Mouse (Mus musculus) heart, embryonic 12.5 days (tissue): Measurements from ENCODE around the gene Acbd7. TPM values are rescaled to one million over a fixed set of nuclear protein-coding genes. Genes with fewer than 3 reads are reported as not detected.

Experiments
- ATAC-seq: fragments of 200-750 bp; cut with Nextera tagmentation; 2 replicates; pipeline ENCODE4 v1.8.0; 2017; ENCODE audit warnings: moderate TSS enrichment, moderate library complexity; ENCODE audit not compliant: insufficient number of reproducible peaks, low FRiP score
- H3K27ac ChIP-seq: fragments of 300-500 bp; sonication (generic); 2 replicates; pipeline ENCODE4 v1.5.1; 2016; ENCODE audit warnings: mild to moderate bottlenecking, moderate library complexity; ENCODE audit not compliant: poor library complexity, severe bottlenecking
- H3K27me3 ChIP-seq: fragments of 300-500 bp; sonication (generic); replicated peaks from 2 replicates; pipeline ENCODE4 v1.6.1; 2016; ENCODE audit warnings: mild to moderate bottlenecking, moderate library complexity
- H3K36me3 ChIP-seq: fragments of 300-500 bp; sonication (generic); 2 replicates; pipeline ENCODE4 v1.6.1; 2016; ENCODE audit warnings: mild to moderate bottlenecking, moderate library complexity
- H3K4me1 ChIP-seq: fragments of 300-500 bp; sonication (generic); replicated peaks from 2 replicates; pipeline ENCODE4 v1.6.1; 2016; ENCODE audit warnings: mild to moderate bottlenecking
- H3K4me2 ChIP-seq: fragments of 300-500 bp; sonication (generic); 2 replicates; pipeline ENCODE4 v1.6.1; 2016; ENCODE audit warnings: mild to moderate bottlenecking, moderate library complexity
- H3K4me3 ChIP-seq: fragments of 300-500 bp; sonication (generic); 2 replicates; pipeline ENCODE4 v1.5.1; 2016; ENCODE audit warnings: mild to moderate bottlenecking
- H3K9ac ChIP-seq: fragments of 300-500 bp; sonication (generic); 2 replicates; pipeline ENCODE4 v1.6.1; 2016; ENCODE audit warnings: mild to moderate bottlenecking, moderate library complexity
- H3K9me3 ChIP-seq: fragments of 300-500 bp; sonication (generic); replicated peaks from 2 replicates; pipeline ENCODE4 v1.6.1; 2016; ENCODE audit warnings: mild to moderate bottlenecking, moderate library complexity
- WGBS: fragments of 180-500 bp; shearing (Covaris S2); methylation state at CpG from one replicate; pipeline ENCODE4 v1.1.7; 2016; 5-methylcytosine and 5-hydroxymethylcytosine counted together
- polyA plus RNA-seq: library from polyadenylated mRNA; unstranded; fragments of >200 nt; fragmentation: Nextera tagmentation; extraction: Ambion mirVana; gene quantifications from 2 replicates; pipeline ENCODE4 v1.2.1, GENCODE M21; 2016

The Acbd7 gene
- polyA plus RNA-seq, 1 experiment from 2014 or later = 0.72 TPM

GRCm38 (mm10) chr2:3365127-3365526 lies 29.2 kb downstream of the Acbd7 start:
- H3K9ac ChIP-seq = no peak overlapping the region
- H3K27me3 ChIP-seq = 0 out of 2 replicates have a peak, but pooled peaks cover 6% of the 10 kb centered on the region
- no peak for ATAC-seq
- no peaks in the 10 kb centered on the region for H3K4me1 ChIP-seq
- H3K4me2 ChIP-seq = no peak overlapping the region
- no peak overlapping the region for H3K4me3 ChIP-seq
- no peaks in the 10 kb centered on the region for H3K36me3 ChIP-seq
- H3K9me3 ChIP-seq = no peaks in the 10 kb centered on the region
- H3K27ac ChIP-seq = no peak overlapping the region
- WGBS = 65% methylated on average over 4 of the region's 4 CpGs

- no peaks in the 10 kb centered on the region for H3K9me3 ChIP-seq
- no peak overlapping the region for H3K4me2 ChIP-seq
- no peak for ATAC-seq
- H3K4me3 ChIP-seq = no peak overlapping the region
- no peaks in the 10 kb centered on the region for H3K4me1 ChIP-seq
- H3K9ac ChIP-seq = no peak overlapping the region
- WGBS = 74% methylated on average over 6 of the region's 6 CpGs
- no peaks in the 10 kb centered on the region for H3K36me3 ChIP-seq
- H3K27ac ChIP-seq = no peak overlapping the region
- H3K27me3 ChIP-seq = no peaks in the 10 kb centered on the region
Measured at GRCm38 (mm10) chr2:3387105-3387860, 51.3 kb downstream of the Acbd7 start.

Other genes with a start within 250 kb of the Acbd7 start
- gene Fam171a1, start 221.9 kb upstream of the Acbd7 start, polyA plus RNA-seq = 32.8 and 34.3 TPM in 2 replicates
- gene Nmt2, start 52.0 kb upstream of the Acbd7 start, polyA plus RNA-seq = 36.1 and 36.5 TPM in 2 replicates
- 12.6 and 13.7 TPM in 2 replicates for gene Rpp38, start 3.5 kb upstream of the Acbd7 start, polyA plus RNA-seq
- not detected in 2 replicates for gene Olah, start 61.0 kb downstream of the Acbd7 start, polyA plus RNA-seq
- gene Meig1, start 86.5 kb downstream of the Acbd7 start, polyA plus RNA-seq = not detected in 2 replicates
- gene Dclre1c, start 88.0 kb downstream of the Acbd7 start, polyA plus RNA-seq = 4.4 and 4.6 TPM in 2 replicates
- gene Suv39h2, start 138.9 kb downstream of the Acbd7 start, polyA plus RNA-seq = 11.6 and 11.9 TPM in 2 replicates
- gene Gm45902, start 176.6 kb downstream of the Acbd7 start, polyA plus RNA-seq = 6.4 and 7.3 TPM in 2 replicates
- gene Hspa14, start 176.6 kb downstream of the Acbd7 start, polyA plus RNA-seq = 81.3 and 85.9 TPM in 2 replicates
- 0.18 and 0.24 TPM in 2 replicates for gene Cdnf, start 176.9 kb downstream of the Acbd7 start, polyA plus RNA-seq
- 32.5 and 34.7 TPM in 2 replicates for gene Fam107b, start 234.3 kb downstream of the Acbd7 start, polyA plus RNA-seq